Mouse (Mus musculus) CH12F3 (cell line): ENCODE measurements around the gene Oxsm.

ENCODE experiments used
- in situ Hi-C: fragments of 300-500 bp; cut with MboI; formaldehyde crosslinking; loops from 2 replicates; pipeline ENCODE4 v1.14.3; 2020; ENCODE audit warnings: low sequenced_read_pairs

Gene Oxsm

GRCm38 (mm10) chr14:16249171-16249874 lies at the start of gene Oxsm, which contains the start of gene Ngly1:
Gene Oxsm, minus strand, starts transcription at chr14:16249808.
Gene Ngly1, plus strand, starts transcription at chr14:16249280.
- in situ Hi-C loops, result loop anchor here (10.0 kb wide), 1 partner anchor 125 kb away; no protein-coding TSS in a partner anchor

- in situ Hi-C loops, result no loop called here
Observed at GRCm38 (mm10) chr14:16296816-16297468, 47.3 kb upstream of the Oxsm start.

GRCm38 (mm10) chr14:16293921-16294320 lies 44.3 kb upstream of the Oxsm start:
- in situ Hi-C loops, result no loop called here

GRCm38 (mm10) chr14:16293015-16293414 lies 43.4 kb upstream of the Oxsm start:
- in situ Hi-C loops, result no loop called here

- in situ Hi-C loops, result no loop called here
Observed at GRCm38 (mm10) chr14:16292371-16292770, 42.8 kb upstream of the Oxsm start.

GRCm38 (mm10) chr14:16283966-16284365 lies 34.4 kb upstream of the Oxsm start:
- in situ Hi-C loops, result no loop called here

- in situ Hi-C loops, result no loop called here
Observed at GRCm38 (mm10) chr14:16279196-16279595, 29.6 kb upstream of the Oxsm start.

GRCm38 (mm10) chr14:16273677-16274076 lies 24.1 kb upstream of the Oxsm start:
- in situ Hi-C loops, result no loop called here

- in situ Hi-C loops, result no loop called here
Observed at GRCm38 (mm10) chr14:16269776-16270175, 20.2 kb upstream of the Oxsm start.

- in situ Hi-C loops, result no loop called here
Observed at GRCm38 (mm10) chr14:16267028-16267427, 17.4 kb upstream of the Oxsm start.

GRCm38 (mm10) chr14:16261869-16262268 lies 12.3 kb upstream of the Oxsm start:
- in situ Hi-C loops, result no loop called here

- in situ Hi-C loops, result no loop called here
Observed at GRCm38 (mm10) chr14:16260541-16260940, 10.9 kb upstream of the Oxsm start.

- in situ Hi-C loops, result no loop called here
Observed at GRCm38 (mm10) chr14:16256209-16256608, 6.6 kb upstream of the Oxsm start.

- in situ Hi-C loops, result no loop called here
Observed at GRCm38 (mm10) chr14:16255745-16256144, 6.1 kb upstream of the Oxsm start.

- in situ Hi-C loops, result no loop called here
Observed at GRCm38 (mm10) chr14:16250099-16250498, 491 bp upstream of the Oxsm start.

GRCm38 (mm10) chr14:16248603-16249157 lies 928 bp downstream of the Oxsm start:
- in situ Hi-C loops, result loop anchor here (10.0 kb wide), 1 partner anchor 126 kb away; no protein-coding TSS in a partner anchor

- in situ Hi-C loops, result loop anchor here (10.0 kb wide), 1 partner anchor 127 kb away; no protein-coding TSS in a partner anchor
Observed at GRCm38 (mm10) chr14:16248135-16248534, 1.5 kb downstream of the Oxsm start.

GRCm38 (mm10) chr14:16246340-16246912 lies 3.2 kb downstream of the Oxsm start:
- in situ Hi-C loops, result loop anchor here (10.0 kb wide), 1 partner anchor 128 kb away; no protein-coding TSS in a partner anchor

- in situ Hi-C loops, result loop anchor here (10.0 kb wide), 1 partner anchor 130 kb away; no protein-coding TSS in a partner anchor
Observed at GRCm38 (mm10) chr14:16245127-16245526, 4.5 kb downstream of the Oxsm start.

- in situ Hi-C loops, result loop anchor here (10.0 kb wide), 1 partner anchor 130 kb away; no protein-coding TSS in a partner anchor
Observed at GRCm38 (mm10) chr14:16244370-16244769, 5.2 kb downstream of the Oxsm start.

GRCm38 (mm10) chr14:16243603-16244209 lies 5.9 kb downstream of the Oxsm start:
- in situ Hi-C loops, result loop anchor here (10.0 kb wide), 1 partner anchor 131 kb away; no protein-coding TSS in a partner anchor
